Mouse (Mus musculus) A20 (cell line): ENCODE data around the gene Crocc2.

Source experiments
- DNase-seq: peaks from one replicate; pipeline ENCODE4 v3.0.0-alpha.2; 2011; ENCODE audit warnings: low read depth, low spot score

The Crocc2 gene

DNA sequence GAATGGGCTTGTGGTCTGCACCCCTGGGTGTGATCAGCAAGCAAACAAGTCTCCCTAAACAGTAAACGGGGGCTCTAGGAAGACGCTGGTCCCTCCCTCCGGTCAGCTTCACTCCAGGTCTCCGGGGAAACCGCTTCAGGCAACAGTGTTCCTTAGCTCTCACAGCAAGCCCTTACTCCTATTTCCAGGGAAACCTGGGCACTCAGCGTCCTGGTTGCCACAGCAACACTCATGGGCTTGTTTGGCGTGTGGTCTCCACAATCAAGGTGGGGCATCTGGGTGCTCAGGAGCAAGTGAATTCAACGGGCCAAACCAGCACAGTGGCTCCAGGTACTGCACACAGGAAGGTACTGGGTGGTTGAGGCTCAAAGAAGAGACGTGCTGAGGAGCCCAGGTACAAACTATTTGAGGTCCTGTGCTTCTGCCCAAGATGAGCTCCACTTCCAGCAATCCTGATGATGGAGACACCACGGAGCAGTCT, at the start of gene Crocc2:
Gene Crocc2 (plus strand): TSS at position 431 of the 481 bp plus-strand sequence.
- DNase-seq = no peak

DNA sequence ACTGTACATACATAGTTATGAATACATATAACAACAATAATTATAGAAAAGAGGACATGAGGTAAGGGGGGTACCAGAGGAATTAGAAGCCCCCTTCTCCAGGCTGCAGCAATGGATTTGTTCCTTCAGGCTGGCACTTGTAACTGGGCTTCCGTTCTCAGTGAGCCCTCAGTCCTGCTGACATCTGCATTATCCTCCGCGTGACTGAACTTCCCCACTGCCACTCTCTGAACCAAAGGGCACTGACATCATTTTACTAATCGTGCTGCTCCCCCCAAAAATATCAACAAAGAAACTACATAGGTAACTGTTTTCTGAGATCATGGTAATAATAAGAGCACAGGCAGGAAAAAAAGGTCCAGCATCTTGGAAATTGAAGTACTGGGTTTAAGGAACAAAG, 49.7 kb upstream of the Crocc2 start:
- DNase-seq = no peak

DNA sequence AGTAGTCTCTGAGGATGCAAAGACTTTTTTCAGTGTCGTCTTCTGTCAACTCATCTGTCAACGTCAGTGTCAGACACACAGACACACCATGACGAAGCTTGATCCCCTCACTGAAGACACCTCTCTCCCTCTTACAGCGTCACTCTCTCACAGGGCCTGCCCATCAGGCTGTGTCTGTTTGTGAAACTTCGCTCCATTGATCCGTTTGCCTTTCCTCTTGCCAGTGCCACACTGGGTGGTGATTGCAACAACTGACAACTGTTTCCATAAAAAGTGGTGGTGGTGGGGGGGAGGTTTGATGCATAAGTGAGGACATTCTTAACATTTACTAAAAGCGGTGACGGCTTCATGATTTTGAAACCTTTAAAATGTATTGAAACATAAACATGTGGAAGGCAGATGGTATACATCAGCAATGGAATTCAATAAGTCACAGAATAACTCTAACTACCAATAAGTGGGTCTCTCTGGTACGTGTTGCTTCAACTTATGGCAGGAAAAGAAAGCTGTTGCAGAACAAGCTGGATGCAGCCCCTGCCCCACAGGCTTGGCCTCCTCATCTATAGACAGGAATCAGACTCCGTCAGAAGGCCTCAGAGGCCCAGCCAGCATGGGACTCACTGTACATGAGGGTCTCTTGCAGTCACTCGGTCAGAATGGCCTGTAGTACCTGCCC, 45.2 kb upstream of the Crocc2 start:
- no peak for DNase-seq

DNA sequence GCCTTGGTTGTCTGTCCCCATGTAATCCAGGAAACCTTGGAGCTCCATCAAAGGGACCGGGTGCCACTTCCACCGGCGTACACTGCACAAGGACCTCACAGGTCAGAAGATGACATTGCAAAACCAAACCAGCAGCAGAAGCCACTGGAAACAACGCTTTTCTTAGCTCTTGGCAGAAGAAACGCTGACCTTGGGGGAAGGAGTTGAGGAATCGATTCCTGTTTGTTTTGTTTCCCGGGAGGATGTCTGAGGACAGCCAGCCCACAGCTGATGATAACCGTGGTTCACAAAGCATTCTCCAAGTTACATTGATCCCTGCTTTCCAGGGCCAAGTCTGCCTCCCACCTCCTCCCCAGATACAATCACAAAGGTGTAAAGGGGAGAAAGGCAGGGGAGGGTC, 44.5 kb upstream of the Crocc2 start:
- no peak for DNase-seq

DNA sequence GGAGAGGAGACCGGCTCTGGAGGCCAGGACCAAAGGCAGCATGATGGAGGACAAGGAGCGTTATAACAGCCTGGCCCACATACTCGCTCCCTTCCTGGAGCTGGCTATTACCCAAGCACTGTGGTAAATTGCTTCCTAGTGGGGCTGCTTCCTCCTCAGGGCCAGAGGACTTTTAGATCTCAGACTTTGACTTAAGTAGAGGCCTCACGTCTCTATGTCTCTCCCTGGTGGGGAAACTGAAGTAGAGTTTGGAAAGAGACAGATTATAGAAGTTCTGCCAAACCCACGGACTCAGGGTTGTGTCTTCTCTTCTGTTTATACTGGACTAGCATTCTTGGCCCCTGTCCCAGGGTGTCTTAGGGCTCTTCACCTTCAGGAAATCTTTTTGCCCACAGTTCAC, 43.3 kb upstream of the Crocc2 start:
- DNase-seq = no peak

DNA sequence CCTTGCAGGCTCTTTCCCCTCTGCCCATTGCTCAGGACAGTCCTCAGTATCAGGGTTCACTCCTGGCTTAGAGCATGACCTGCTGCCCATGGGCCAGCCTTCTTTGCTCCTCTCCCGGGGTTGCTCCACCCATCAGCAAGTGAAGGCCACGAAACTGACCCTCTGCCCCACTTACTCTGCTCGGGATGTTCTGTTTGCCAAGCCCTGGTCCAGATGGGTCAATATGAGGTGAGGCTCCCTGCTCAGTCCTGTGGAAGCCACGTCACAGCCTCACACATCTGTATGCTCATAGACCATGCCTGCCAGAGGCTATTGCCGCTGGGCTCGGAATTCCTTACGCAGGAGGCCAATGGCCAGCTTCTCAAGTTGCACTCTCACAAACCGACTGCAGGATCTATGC, 40.3 kb upstream of the Crocc2 start:
- no peak for DNase-seq

DNA sequence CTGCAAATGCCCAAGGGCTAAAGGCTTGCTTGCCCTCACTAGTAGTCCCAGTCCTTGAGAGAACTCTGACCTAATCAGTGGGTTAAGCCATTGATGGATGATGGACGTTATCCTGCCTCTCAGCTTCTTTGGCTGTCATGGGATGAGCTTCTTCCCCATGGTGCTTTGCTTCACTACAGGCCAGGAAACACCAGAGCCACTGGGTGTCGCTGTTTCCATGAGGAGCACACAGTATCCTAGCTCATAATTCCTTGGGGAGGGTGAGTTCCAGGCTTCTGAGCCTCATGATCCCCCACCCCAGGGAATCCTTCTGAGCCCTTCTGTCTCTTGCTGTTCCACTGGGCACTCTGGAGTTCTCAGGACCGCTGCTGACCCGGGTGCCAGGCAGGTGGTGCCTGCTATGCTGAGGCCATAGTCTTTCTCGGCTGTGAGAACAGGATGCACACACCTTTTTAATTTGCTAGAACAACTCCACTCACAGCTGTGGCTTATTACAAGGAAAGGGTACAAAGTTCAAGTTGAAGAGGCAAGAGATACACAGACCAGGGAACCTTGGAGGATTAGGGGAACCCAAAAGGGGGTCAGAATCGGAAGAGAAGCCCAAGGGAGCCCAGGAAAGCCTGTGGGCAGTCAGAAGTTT, 39.7 kb upstream of the Crocc2 start:
- DNase-seq = peak; percentile 27

DNA sequence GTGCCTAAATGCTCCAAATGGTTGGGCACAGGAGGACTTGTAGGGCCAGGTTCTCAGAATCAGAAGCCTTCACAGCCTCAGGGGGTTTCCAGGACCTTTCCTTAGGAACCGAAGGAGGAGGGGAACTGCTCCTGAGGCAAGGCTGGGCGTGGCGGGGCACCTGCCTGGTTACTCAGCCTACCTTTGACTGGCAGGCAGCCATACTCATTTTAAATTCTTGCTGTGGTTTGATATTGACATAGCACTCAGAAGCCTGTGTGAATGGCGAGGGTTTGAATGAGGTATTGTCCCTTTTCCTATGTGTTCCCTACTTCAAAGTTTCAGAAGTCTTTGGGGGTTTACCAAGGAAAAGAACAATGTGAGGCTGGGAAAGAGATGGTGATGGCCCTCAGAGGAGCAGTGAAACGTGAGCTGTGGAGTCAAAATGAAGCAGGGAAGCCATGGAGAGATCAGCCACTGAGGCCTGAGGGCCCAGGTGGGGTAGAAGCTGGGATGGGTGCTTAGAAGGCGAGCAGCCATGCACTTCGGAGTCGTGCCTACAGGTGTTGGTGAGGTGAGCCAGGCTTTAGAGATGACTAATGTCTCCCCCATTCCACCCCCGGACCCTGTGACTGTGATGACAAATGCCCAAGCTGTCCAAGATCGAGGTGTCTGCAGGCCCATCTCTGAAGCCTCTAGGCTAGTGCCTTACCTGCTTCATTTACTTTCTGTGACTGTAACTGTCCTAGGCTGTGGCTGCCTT, 38.1 kb upstream of the Crocc2 start:
- no peak for DNase-seq

DNA sequence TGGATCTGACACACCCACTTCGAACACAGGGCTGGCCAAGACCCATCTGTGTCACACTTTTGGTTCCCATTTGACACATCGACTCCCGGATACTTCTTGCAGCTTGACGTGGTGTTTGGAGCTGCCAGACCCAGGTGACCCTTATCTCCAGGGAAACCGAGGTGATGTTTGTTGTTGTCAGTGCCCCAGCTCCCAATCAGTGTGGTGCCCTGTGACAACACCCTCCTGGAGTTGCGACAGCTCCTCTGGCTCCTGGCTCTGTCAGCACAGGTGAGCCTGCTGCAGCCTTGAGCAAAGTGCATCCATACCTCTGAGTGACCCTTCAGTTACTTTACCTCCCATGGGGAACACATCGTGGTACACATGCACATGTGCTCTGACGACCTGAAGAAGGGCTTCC, 35.8 kb upstream of the Crocc2 start:
- DNase-seq = no peak

DNA sequence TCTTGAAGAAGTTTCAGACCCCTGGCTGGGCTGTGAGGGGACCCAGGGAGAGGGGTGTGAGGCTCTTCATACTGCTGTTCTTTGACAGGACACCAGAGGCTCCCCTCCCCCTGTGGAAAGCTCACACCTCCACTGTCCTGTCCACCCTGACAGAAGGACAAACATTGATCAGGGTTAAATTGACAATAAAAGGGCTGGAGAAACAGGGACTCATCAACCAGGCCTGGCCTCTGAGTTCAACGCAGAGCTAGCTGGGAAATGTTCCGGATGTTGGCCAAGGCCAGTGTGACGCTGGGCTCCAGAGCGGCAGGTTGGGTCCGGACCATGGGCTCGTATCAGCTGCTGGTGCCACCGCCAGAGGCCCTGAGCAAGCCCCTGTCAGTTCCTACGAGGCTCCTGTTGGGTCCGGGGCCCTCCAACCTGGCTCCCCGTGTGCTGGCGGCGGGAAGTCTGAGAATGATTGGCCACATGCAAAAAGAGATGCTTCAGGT, 33.4 kb upstream of the Crocc2 start, which contains the start of gene Agxt:
Gene Agxt (plus strand): TSS at position 205 of the 491 bp plus-strand sequence.
- DNase-seq = no peak

DNA sequence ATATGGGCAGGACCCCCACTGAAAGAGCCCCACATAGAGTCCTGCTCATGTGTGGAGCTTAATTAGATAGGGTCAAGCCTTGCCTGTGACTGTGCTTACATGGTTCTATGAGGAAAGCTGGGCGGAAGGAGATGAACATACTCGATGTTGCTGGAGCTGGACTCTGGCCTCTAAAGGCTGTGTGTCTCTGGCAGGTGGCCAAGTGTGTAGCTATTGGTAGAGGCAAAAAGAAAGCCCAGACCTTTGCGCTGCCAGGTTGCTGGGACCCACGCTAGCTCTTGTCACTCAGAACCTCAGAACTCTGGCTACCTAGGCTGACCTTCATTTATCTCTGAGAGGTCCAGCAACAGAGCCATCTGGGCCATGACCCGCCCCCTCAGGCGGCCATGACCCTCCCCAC, 30.0 kb upstream of the Crocc2 start:
- DNase-seq = no peak

DNA sequence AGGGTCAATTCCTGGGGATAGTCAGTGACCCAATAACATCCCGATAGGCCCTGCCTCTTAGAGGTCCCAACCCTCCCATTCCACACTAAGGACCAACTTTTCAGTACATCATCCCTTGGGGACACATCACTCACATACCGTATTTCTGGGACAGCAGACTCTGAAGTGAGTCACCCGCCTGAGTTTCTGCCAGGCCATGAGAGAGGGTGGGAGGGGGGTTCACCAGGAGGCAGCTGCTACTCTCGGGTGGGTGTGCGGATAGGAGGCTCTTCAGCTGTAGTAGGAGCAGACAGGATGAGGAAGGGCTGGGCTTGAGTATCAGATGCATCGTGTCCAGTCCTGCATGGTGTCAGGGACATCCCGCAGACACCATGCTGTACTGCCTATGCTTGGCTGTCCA, 28.8 kb upstream of the Crocc2 start:
- no peak for DNase-seq

DNA sequence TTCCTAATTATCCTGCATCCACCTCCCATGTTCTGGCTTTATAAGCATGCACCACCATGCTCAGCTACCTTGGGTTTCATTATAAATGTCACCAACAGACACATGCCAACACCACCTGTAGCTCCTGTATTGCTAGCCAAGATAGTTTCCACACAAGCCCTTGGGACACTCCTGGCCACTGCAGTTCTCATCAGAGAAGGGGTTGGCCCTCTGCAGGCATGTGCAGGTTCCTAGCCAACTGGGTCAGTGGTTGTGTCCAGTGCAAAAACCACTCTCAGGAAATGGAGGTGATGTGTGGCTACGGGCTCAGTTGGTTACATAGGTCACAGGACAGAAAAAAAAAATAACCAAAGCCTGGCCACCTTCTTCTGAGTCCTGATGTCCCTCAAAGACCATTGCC, 25.7 kb upstream of the Crocc2 start:
- no peak for DNase-seq

DNA sequence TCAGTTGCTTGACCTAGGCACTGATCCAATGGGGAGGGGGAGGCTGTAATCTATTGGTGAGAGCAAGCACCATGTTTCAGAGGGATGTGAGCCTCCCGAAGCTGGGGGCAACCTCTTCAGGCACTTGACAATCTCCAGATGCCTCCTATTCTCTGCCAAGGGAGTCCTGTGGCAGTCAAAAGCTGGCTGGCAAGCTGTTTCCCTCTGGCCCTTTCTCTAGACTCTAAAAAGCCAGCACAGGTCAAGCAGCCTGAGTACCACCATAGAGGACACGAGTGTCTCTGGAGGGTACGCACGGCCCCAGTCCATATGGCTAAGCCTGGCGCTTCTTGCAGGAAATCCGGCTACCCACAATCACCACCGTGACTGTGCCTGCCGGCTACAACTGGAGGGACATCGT, 24.3 kb upstream of the Crocc2 start:
- DNase-seq = no peak

DNA sequence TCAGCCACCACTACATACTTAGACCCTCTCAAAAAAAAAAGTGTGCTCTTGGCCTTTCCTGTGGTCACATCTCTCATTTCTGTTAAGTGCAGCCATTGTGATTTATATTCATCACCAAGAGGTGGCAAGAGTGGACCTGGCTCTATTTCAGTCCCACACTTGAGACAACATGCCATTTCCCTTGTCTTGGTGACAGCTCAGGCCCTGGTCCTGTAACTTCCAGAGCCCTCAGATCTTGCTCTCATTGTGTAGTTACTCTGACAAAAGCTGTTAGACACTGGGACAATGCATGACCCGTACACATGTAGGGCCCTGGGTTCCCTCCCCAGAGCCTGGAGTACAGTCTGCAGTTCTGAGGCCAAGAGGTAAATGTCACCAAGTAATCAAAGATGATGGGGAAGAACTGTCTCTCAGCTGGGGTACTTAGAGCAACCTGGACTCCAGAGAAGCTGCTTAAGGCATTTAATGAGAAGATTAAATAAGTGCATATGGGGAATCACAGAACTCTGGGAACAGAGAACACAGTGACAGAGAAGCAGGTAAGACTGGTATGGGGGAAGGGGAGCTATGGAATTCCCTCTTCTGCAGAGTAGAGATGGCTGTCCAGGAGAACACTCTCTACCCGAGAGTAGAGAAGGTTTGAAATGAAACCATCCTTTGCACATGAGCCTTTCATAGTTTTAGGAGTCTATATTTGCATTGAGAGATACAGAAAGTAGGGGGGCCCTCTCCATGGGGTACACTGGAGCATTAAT, 17.4 kb upstream of the Crocc2 start:
- DNase-seq = no peak

DNA sequence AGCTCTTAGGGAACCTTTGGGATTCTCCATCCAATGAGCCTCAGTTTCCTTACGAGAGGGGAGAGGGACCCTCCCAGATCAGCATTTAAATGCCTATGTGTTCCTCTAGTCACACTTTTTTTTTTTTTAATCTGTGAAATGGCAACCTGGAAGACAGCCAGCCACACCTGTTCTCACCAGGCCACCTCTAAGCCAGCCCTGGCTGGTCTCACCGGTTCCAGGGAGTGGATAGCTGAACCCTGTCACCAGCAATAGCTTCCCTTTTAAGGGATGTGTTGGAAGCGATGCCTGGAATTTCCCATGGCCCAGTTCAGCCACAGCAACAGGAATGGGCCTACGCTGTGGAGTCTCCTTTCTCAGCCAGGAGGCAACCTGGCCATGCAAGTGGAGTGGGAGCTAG, 11.0 kb upstream of the Crocc2 start:
- no peak for DNase-seq

DNA sequence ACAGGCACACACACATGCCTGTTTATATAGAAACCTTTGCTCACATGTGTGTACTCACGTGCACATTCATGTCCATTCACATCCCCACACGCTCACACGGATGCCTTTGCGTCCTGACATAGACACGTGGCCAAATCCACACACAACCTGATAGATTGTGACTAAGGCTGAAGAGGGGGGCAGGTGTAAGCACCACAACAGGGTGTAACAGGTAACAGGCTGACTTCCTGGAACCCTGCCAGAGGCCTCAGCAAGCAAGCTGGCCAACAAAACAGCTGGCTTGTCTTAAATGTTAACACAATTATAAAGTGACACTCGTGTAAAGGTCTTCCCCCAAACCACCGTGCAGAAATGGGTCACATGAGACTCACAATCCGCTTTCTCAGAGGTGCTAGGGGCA, 9.6 kb upstream of the Crocc2 start:
- no peak for DNase-seq

DNA sequence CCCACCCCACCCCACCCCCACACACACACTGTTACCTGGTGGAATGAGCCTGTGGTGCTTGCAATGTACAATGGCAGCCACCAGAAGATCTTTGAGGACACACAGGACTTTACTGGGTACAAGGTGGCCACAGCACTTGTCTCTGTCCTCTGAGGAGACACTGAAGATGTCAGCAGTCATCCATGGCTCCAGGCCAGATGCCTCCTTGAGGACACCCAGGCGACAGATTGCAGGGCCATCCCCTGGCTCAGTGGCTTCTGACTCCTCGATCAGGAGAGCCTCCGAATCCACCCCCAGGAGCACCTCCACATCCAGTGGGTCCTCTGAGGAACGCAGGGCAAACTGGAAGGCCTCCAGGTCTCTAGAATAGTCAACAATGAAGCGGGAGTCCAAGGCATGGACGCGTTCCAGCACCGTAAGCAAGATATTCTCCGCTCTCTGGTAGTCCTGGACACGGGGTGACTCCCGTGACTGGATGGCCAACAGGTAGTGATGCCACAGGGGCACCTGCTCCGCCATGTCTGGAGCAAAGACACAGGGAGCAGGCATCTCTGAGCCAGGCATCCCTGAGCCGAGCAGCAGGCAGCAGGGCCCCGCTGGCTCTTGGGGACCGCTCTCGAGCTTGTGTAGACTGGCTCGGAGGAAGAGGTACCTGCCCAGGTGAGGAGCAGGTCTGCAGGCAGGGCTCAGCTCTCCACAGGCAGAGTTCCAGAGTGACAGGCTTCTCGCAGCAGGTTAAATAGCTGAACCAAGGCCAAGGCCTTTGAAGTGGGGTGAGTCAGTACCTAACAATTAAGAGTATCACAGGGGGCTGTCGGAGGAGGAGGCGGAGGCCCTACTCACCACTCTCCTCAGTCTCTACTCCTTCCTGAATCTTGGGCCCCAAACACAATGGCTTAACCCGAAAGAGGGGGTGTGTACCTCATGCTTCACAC, 8.7 kb upstream of the Crocc2 start:
- no peak for DNase-seq

DNA sequence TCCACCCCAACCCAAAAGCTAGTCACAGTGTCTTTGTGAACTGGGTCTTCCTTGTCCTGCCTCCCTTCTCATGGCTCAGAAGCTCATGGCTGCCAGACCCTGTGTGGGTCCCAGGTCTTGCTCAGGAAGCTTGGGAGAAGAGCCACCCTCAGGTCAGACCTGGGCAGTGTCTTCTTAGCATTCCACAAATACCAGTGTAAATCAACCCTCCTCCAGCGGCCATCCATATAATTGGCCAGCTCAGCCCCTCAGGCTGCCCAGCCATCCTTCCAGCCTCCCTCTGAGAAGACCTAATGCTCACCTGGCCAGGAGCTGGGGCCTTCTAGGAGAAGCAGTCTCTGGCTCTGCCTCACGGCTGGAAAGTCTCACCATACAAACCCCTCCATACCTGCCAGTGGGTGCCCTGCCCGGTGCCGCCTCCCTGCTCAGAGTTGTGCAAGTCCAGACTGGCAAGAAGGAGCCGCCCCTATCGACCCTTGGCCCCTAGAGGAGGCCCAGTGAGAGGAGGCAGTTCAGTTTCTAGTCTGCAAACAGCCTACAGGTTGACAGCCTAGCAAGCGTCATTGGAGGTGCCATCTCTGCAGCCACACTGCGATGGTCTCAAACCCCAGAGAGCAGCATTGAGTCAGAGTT, 7.9 kb upstream of the Crocc2 start, which contains the start of gene 2310007B03Rik:
Gene 2310007B03Rik (minus strand): TSS at position 448 of the 633 bp plus-strand sequence.
- no peak for DNase-seq

DNA sequence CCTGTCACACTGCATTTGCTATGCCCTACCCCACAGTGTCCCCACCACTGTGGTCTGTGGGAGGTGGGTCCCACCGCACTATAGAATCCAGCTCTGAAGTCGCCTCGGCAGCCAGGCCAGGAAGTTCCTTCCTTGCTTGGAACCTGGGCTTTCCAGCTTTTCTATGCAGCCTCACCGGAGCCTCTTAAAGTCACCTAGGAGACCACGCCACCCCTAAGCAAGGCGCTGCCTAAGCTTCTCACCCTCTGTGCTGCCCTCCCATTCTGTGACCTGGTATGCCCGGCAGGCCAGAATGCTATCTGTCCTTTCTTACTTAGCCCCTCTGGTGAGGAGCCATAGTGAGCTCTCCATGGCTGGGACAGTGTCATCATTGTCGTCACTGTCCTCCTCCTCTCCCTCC, 7.2 kb upstream of the Crocc2 start:
- no peak for DNase-seq
